Mouse (Mus musculus): ENCODE measurements at regions not wholly inside any gene's neighbourhood (a gene's known extent, or its start where the extent isn't known, plus 50 kb on each side); places are given as distances from the start of the nearest gene placed in this dataset.

DNA sequence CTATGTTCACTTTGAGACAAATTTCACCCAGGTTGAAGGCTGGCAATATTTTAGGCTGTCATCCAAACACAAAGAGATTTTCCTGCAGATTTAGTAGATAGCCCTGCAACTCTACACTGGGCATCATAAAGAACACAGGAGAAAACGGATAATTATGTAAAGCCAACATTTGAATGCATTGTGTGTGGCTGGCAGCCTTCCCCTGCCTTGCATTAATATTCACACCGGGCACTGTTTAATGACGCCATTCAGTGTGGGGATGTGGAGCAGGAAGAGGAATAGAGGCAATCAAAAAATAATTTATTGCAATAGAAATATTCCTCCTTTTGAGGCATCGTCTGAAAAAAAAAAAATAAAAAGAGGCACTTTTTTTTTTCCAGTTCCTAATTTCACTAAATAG is 105.7 kb downstream of the Samd5 start:
- DNase-seq = no peak

DNA sequence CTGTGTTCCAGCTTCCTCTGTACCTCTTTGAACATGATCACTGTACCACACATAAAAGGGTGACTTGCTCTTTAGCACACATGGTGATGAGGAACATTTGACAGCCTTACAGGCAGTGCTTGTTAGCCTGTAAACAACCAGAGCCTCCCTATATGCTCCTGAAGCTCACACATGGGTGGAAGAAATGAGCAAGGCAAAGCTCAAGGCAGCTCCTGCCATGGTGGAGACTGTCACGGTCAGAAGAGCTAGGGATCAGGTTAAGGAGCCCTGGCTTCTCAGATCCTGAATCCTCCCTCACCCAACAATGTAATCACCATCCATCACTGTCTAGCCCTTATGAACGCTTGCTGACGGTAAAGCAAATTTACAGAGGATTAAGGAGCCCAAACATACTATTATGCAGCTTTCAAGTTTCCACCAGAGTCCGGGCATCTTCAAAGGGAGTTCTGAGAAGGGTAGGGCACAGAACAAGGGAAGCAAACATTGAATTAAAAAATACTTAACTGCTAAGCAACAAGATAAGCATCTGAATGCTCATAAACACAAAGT is 117.4 kb downstream of the Samd5 start:
- DNase-seq = no peak

- no peak for DNase-seq
Measured at GRCm38 (mm10) chr10:9557092-9557491, 117.9 kb downstream of the Samd5 start.

DNA sequence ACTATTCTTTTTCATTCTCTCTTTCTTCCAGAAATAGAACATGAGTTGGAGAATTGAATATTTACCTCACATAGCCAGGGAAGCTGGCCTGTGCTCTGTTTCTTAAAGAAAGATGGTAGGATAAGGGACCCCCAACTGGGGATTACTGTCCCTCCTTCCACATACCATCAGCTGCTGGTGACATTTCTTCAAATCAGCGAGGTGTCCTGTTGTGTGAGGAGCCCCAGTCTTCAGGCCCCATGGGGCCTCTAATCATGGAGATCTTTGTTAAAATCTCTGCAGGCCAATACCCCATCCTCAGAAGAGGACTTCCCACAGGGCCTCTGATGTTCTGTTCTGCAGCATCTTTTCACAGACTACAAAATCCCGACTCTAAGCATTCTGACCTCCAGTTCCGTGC is 121.1 kb downstream of the Samd5 start:
- no peak for DNase-seq

- no peak for DNase-seq
Measured at GRCm38 (mm10) chr10:9549913-9550709, 124.9 kb downstream of the Samd5 start.

- no peak for DNase-seq
Measured at GRCm38 (mm10) chr10:9545807-9546206, 129.2 kb downstream of the Samd5 start.

- DNase-seq = no peak
Measured at GRCm38 (mm10) chr10:9544041-9544786, 130.8 kb downstream of the Samd5 start.

DNA sequence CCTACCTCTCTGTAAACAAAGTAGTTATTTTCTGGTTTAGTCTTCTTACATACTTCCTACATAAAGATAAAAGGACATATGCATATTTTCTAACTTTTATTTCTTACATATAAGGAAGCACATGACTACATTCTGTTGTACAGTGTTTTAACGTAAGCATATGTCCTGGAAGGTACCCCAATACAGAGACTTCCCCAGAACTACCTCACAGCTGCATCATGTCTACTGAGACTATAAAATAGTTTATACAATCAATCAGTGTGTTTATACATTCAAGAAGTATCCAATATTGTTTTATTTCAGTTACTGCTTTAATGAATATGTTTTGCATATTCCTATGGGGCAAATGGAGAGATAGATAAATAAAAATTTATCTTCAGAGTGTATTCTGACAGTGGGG is 133.4 kb downstream of the Samd5 start:
- DNase-seq = no peak

DNA sequence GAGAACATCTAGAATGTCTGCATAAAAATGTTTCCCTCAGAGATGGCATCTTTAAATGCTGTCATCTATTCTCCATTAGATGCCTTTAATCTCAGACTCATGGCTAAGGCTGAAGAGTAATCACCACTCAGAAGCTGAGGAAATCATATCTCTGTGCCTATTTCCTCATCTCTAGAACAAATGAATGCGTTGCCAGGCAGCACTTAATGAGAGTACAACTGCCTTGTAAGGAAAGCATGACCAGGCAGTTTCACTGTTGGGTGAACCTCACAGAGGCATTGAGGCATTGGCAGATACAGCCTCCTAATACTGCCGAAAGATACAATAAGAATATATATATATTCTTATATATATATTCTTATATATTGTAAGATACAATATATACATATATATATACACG is 137.3 kb downstream of the Samd5 start:
- no peak for DNase-seq

DNA sequence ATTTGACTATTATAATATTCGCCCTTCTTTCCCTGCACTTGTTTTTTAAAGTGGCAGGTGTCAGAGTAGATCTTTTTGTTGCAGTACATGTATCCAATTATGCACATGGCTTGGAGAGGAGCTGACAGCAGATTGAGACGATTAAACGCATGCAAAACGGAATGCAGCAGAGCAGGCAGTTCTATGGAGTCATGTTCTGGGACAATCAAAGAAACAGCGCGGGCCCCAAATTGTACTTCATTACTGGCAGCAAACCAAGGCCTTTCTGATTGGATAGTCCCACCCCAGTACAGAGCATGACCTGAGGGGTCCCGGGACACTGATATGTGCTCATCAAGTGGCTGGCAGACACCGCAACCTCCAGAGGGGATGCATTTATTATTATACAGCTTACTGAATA is 140.5 kb downstream of the Samd5 start:
- no peak for DNase-seq

DNA sequence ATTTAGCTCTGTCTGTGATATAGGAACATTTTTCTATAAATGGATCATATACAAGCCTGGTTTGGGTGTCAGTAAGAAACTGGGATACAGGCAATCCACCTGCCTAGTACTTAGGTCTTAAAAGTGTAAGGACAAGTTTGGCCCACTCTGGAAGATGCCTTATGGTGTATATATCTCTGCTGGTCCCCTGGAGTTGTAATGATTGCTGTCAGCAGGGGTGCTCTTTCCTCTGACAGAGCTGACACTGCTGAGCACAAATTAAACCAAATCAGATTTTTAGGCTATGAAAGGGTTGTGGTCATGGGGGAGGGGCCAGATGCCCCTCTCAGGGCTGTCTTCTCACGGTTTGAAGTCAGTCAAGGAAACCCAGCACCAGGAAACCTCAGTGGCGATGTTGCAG is 141.7 kb downstream of the Samd5 start:
- DNase-seq = no peak

- no peak for DNase-seq
Measured at GRCm38 (mm10) chr10:9531931-9532330, 143.1 kb downstream of the Samd5 start.

DNA sequence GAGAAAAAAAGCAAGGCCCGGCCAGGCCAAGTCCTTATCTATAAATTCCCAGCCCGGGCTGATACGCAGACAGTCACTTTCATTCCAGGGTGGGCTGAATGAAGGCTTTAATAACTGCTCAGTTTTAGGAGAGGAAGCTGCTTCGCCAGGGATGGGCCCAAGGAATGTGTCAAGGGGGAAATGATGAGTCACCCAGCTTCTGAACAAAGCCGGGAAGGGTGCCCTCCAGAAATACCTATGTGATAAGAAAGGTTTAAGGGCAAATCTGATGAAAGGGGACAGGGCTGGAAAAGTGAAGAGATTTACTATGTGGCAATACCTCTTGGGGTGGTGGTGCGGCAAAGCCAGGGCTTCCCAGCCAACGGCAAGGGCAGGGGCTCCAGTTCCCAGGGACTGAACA is 145.6 kb downstream of the Samd5 start:
- DNase-seq = no peak

DNA sequence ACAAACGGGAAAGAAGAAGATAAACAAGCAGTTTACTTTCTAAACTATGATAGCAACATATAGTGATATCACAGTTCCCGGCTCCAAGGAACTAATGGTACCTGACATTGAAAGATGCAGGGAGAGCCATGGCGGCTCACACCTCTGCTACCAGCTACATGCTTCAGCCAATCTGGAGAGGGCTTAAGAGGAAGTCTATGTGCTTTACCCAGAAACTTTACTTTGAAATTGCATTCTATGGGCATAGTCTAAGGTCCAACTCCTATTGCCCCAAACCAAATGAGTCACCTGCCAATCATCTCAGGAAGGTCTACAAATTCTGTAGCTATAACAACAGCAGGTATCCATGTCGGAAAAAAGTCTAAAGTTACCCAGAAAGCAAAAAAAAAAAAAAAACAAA is 146.9 kb downstream of the Samd5 start:
- DNase-seq = no peak

GRCm38 (mm10) chr10:9509764-9510390 is 165.1 kb downstream of the Samd5 start:
- DNase-seq = no peak

GRCm38 (mm10) chr10:9509092-9509671 is 165.8 kb downstream of the Samd5 start:
- DNase-seq = no peak

- no peak for DNase-seq
Measured at GRCm38 (mm10) chr10:9503569-9504493, 171.2 kb downstream of the Samd5 start.

DNA sequence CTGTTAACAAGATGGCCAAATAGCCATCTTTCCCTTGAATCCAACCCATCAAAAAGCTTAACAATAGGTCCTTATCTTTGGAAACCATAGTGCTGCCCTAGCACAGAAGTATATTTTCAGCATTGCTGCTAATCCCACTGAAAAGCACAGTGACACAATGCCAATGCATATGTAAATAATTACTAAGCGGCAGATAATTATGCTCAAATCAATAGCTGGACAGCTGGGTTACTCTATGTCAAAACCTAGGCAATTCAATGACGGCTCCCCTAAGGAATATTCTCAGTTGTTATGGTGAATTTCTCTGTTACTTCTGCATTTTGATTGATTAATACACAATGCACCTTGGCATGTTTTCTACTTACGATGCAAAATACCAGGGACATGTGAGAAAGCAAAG is 176.5 kb downstream of the Samd5 start:
- no peak for DNase-seq

DNA sequence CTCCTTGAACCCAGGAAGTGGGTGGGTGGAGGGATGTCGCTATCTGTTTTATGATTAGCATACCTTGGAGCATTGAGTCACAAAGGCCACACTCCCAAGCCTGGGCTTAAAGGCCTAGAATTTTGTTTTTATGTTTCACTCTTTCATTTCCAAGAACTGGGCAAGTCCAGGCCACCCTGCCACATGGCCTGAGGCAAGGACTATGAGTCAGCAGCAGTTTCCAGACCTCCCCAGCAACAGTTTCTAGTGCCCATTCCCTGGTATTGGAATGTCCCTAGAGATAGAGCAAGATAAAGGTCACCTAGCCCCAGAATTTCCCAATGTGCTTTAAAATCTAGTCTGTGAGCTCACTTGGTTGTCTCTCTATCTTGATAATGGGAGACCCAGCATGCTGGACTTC is 178.0 kb downstream of the Samd5 start:
- no peak for DNase-seq

DNA sequence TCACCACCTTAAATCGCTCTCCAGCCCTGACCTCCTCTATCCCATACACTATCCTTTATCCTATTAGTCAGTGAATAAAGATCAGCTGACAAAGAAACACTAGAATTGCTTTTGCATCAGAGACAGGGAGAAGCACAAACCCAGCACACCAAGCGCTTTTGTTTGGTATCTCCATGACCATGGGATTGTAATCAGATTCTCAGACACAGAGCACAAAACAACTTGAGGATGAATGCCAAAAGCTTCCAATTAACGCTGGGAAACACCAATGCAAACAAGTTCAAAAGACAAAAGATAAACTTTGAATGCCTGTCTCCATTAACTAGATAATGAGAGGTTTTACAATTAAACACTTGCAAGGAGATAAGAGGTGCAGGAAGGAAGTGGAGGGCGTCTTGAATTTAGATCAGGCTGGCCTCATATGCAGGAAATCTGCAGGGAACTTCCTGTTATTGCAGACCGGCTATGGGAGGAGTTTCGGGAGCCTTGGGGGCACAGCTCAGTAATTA is 179.8 kb downstream of the Samd5 start:
- DNase-seq = no peak

GRCm38 (mm10) chr10:9490416-9490815 is 184.6 kb downstream of the Samd5 start:
- no peak for DNase-seq

GRCm38 (mm10) chr10:9462361-9462760 is 212.6 kb downstream of the Samd5 start:
- no peak for DNase-seq

All from right cerebral cortex, postnatal 4 days (tissue).